Mouse (Mus musculus): ENCODE measurements at regions not wholly inside any gene's neighbourhood (a gene's known extent, or its start where the extent isn't known, plus 50 kb on each side); places are given as distances from the start of the nearest gene placed in this dataset.

DNA sequence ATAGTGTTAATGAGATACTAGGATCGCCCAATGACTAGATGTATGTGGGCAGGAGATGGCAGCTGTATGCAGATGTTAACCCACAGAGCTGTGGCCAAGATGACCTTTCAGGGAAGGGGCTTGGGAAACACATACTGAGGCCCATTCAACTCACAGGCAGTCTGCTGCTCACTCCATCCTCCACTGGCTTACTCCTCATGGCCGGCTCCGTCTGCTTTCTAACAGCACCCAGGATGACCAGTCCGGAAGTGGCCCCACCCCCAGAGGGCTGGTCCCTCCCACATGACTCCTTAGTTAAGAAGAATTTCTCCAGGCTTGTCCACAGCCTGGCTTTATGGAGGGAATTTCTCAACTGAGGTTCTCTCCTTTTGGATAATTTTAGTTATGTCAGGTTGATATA is 161.8 kb upstream of the Fbxl17 start:
- H3K27ac ChIP-seq (ENCODE audit: low read depth, low read length) = no peak overlapping the region
- H3K4me1 ChIP-seq (replicated peaks; ENCODE audit: control insufficient read depth, insufficient read depth, low read length) = no peaks in the 10 kb centered on the region
- no peaks in the 10 kb centered on the region for H3K36me3 ChIP-seq (ENCODE audit: control insufficient read depth, insufficient read depth, low read length)
- DNase-seq (ENCODE audit: low spot score) (no peak), ATAC-seq (replicated peaks; ENCODE audit: low FRiP score) (no peak)
- H3K4me3 ChIP-seq (ENCODE audit: low read depth, low read length) = no peak overlapping the region
- H3K9me3 ChIP-seq (ENCODE audit: control insufficient read depth, low read length) = no peaks in the 10 kb centered on the region
- H3K9ac ChIP-seq (ENCODE audit: low read depth, low read length) = no peak overlapping the region
- no peak overlapping the region for H3K4me2 ChIP-seq
- 85% methylated on average over 4 of the region's 4 CpGs for WGBS
- H3K27me3 ChIP-seq (replicated peaks; ENCODE audit: control insufficient read depth, insufficient read depth, low read length) = no peaks in the 10 kb centered on the region

DNA sequence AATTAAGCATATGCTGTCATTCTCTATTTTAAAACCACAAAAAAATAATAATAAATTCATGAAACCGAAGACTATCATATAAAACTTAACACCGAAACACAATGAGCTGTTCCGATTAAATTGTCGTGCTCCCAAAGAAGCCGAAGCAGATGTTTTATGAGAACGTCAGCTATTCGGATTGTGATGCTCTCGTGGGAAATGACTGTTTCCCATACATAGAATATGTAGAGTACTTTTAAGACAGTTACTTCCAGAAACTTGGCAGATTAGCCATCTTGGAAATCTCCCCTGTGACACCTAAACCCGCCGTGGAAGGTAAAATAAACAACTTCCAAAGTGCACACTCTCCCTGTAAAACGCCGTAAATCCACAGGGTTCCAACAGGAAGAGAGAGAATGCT is 162.4 kb upstream of the Fbxl17 start:
- no peak overlapping the region for H3K27ac ChIP-seq (ENCODE audit: low read depth, low read length)
- ATAC-seq (replicated peaks; ENCODE audit: low FRiP score) = no peak
- no peak for DNase-seq (ENCODE audit: low spot score)

DNA sequence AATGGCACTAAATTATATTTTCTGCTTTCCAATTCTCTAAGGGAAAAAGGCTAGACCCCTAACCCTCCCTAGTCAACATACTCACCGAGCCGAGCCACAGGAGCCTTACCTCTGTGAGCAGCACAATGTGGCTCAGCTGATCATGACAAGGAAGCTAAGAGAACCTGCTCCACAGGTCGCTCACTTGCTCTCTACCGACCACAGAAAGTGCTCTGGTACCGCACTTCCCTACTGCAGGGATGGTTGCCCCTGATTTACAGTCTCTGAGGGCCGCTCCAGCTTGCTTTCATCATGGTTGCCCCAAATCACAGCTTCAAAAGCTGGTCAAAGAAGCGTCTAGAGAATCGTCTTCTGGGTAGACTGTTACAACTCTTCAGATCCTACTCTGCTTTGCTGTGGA is 177.0 kb upstream of the Fbxl17 start:
- no peak for ATAC-seq (replicated peaks; ENCODE audit: low FRiP score)
- 77% methylated on average over 8 of the region's 8 CpGs for WGBS

More for the DNA sequence above, 162.4 kb upstream of the Fbxl17 start:
- WGBS = 76% methylated on average over 12 of the region's 12 CpGs
- Histone ChIP-seq H3K9ac (ENCODE audit: low read depth, low read length) (no peak overlapping the region), H3K36me3 (ENCODE audit: control insufficient read depth, insufficient read depth, low read length) (no peaks in the 10 kb centered on the region), H3K9me3 (ENCODE audit: control insufficient read depth, low read length) (no peaks in the 10 kb centered on the region), H3K4me2 (no peak overlapping the region), H3K4me3 (ENCODE audit: low read depth, low read length) (no peak overlapping the region), H3K27me3 (replicated peaks; ENCODE audit: control insufficient read depth, insufficient read depth, low read length) (no peaks in the 10 kb centered on the region), H3K4me1 (replicated peaks; ENCODE audit: control insufficient read depth, insufficient read depth, low read length) (no peaks in the 10 kb centered on the region)

DNA sequence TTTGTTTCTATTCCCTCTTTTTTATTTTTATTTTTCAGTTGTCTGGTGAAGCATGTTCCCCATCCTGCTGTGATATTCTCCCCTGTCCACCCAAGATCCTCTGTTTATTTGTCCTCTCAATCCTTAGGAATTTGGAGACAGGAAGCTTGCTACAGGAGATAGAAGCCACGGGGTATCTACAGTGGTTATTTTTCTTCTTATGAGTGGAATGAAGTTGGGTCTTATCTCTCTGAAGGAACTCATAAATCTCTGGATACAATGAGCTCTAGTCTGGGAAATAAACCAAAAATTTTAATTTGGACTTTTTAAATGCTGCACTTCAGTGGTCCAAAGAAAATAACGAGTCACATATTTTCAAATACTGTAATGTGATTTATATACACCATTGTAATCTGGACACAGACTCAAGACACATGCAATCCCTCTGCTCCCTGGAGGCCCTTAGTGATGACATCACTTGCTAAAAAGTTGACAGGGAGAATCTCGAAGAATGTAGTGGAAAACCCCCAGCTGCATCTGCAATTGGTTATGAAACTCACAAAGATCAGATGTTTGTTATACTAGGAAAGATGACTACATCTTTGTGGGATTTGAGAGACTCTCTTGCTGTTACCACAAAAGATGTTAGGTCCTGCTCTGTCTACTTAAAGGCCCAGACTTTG is 178.3 kb upstream of the Fbxl17 start:
- DNase-seq (ENCODE audit: low spot score) (no peak), ATAC-seq (replicated peaks; ENCODE audit: low FRiP score) (no peak)
- H3K4me3 ChIP-seq (ENCODE audit: low read depth, low read length) = no peak overlapping the region
- H3K4me2 ChIP-seq = no peak overlapping the region
- H3K9ac ChIP-seq (ENCODE audit: low read depth, low read length) = no peak overlapping the region
- no peaks in the 10 kb centered on the region for H3K36me3 ChIP-seq (ENCODE audit: control insufficient read depth, insufficient read depth, low read length)
- 45% methylated on average over 3 of the region's 3 CpGs for WGBS
- H3K27me3 ChIP-seq (replicated peaks; ENCODE audit: control insufficient read depth, insufficient read depth, low read length) = no peaks in the 10 kb centered on the region
- H3K27ac ChIP-seq (ENCODE audit: low read depth, low read length) = no peak overlapping the region
- no peaks in the 10 kb centered on the region for H3K4me1 ChIP-seq (replicated peaks; ENCODE audit: control insufficient read depth, insufficient read depth, low read length)
- no peaks in the 10 kb centered on the region for H3K9me3 ChIP-seq (ENCODE audit: control insufficient read depth, low read length)

More for the DNA sequence above, 177.0 kb upstream of the Fbxl17 start:
- Histone ChIP-seq H3K9me3 (ENCODE audit: control insufficient read depth, low read length) (no peaks in the 10 kb centered on the region), H3K4me1 (replicated peaks; ENCODE audit: control insufficient read depth, insufficient read depth, low read length) (no peaks in the 10 kb centered on the region), H3K27me3 (replicated peaks; ENCODE audit: control insufficient read depth, insufficient read depth, low read length) (no peaks in the 10 kb centered on the region), H3K4me2 (no peak overlapping the region), H3K9ac (ENCODE audit: low read depth, low read length) (no peak overlapping the region), H3K36me3 (ENCODE audit: control insufficient read depth, insufficient read depth, low read length) (no peaks in the 10 kb centered on the region), H3K27ac (ENCODE audit: low read depth, low read length) (no peak overlapping the region), H3K4me3 (ENCODE audit: low read depth, low read length) (no peak overlapping the region)
- no peak for DNase-seq (ENCODE audit: low spot score)

DNA sequence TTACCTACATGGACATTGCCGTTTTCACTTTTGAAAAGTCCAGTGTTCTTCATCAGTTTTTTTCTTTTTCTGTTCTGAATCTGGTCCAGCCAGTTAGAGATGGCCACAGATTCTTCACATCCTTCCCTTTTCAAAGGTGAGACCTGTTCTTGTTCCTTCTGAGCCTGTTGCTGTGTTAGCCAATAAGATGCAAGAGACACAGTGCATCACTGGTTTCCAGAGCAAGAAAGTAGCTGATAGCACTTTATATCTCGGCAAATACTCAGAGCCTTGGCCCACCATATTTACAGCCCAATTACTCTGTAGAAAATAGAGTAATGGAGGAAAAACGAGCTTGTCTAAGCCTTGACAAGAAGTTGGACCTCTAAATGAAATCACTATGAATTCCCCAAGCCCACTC is 180.7 kb upstream of the Fbxl17 start:
- ATAC-seq (replicated peaks; ENCODE audit: low FRiP score) (no peak), DNase-seq (ENCODE audit: low spot score) (no peak)
- 71% methylated on average over 3 of the region's 3 CpGs for WGBS
- H3K36me3 ChIP-seq (ENCODE audit: control insufficient read depth, insufficient read depth, low read length) = no peaks in the 10 kb centered on the region
- no peak overlapping the region for H3K4me3 ChIP-seq (ENCODE audit: low read depth, low read length)
- H3K9me3 ChIP-seq (ENCODE audit: control insufficient read depth, low read length) = no peaks in the 10 kb centered on the region
- H3K27ac ChIP-seq (ENCODE audit: low read depth, low read length) = no peak overlapping the region
- no peak overlapping the region for H3K9ac ChIP-seq (ENCODE audit: low read depth, low read length)
- H3K4me2 ChIP-seq = no peak overlapping the region
- H3K4me1 ChIP-seq (replicated peaks; ENCODE audit: control insufficient read depth, insufficient read depth, low read length) = 0 out of 2 replicates have a peak, but pooled peaks cover 2% of the 10 kb centered on the region
- no peaks in the 10 kb centered on the region for H3K27me3 ChIP-seq (replicated peaks; ENCODE audit: control insufficient read depth, insufficient read depth, low read length)

DNA sequence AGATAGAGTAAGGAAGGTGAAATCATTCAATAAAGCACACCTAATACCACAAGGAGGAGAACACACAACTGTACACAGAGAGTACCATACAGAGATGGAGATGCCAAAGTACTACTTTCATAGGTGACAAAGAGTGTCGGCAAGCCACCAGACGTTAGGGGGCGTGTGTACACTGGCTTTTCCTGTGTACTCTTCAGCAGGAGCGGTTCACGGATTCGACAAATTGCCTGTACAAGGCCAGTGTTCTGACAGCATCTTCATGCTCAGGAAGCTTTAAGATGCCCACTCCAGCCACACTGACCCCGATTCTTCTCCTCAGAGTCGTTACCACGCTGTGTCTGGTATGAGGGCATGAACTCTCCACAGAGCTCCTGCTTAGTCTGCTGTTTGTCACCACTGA is 179.5 kb upstream of the Fer start:
- 72% methylated on average over 9 of the region's 9 CpGs for WGBS

DNA sequence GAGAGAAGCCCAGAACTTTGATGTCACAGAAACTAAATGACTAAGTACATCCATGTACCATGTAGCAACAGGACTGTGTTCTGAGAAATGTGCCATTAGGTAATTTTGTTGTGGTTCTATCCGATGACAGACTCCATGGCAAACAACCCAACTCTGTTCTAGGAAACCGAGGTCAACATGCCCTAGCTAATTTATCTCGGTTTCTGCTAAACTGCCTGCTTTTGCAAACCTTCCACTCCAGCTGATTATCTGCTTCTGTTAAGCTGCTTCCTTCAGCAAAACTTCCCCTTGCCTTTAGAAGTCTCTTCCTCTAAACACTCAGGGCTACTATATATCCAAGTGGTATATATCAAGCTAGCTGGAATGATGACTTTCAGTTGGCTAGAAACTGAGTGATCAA is 178.8 kb upstream of the Fer start:
- Histone ChIP-seq H3K4me1 (replicated peaks; ENCODE audit: control insufficient read depth, insufficient read depth, low read length) (0 out of 2 replicates have a peak, but pooled peaks cover 2% of the 10 kb centered on the region), H3K4me3 (ENCODE audit: low read depth, low read length) (no peak overlapping the region), H3K9ac (ENCODE audit: low read depth, low read length) (no peak overlapping the region), H3K27ac (ENCODE audit: low read depth, low read length) (no peak overlapping the region), H3K9me3 (ENCODE audit: control insufficient read depth, low read length) (no peaks in the 10 kb centered on the region), H3K36me3 (ENCODE audit: control insufficient read depth, insufficient read depth, low read length) (no peaks in the 10 kb centered on the region), H3K27me3 (replicated peaks; ENCODE audit: control insufficient read depth, insufficient read depth, low read length) (no peaks in the 10 kb centered on the region), H3K4me2 (no peak overlapping the region)
- DNase-seq (ENCODE audit: low spot score) (no peak), ATAC-seq (replicated peaks; ENCODE audit: low FRiP score) (no peak)
- WGBS = 32% methylated on average over 3 of the region's 3 CpGs

More for the DNA sequence above, 179.5 kb upstream of the Fer start:
- H3K4me1 ChIP-seq (replicated peaks; ENCODE audit: control insufficient read depth, insufficient read depth, low read length) = 0 out of 2 replicates have a peak, but pooled peaks cover 2% of the 10 kb centered on the region
- ATAC-seq (replicated peaks; ENCODE audit: low FRiP score) (no peak), DNase-seq (ENCODE audit: low spot score) (no peak)
- no peak overlapping the region for H3K4me2 ChIP-seq
- no peak overlapping the region for H3K27ac ChIP-seq (ENCODE audit: low read depth, low read length)
- H3K36me3 ChIP-seq (ENCODE audit: control insufficient read depth, insufficient read depth, low read length) = no peaks in the 10 kb centered on the region
- no peaks in the 10 kb centered on the region for H3K27me3 ChIP-seq (replicated peaks; ENCODE audit: control insufficient read depth, insufficient read depth, low read length)
- H3K9me3 ChIP-seq (ENCODE audit: control insufficient read depth, low read length) = no peaks in the 10 kb centered on the region
- no peak overlapping the region for H3K4me3 ChIP-seq (ENCODE audit: low read depth, low read length)
- H3K9ac ChIP-seq (ENCODE audit: low read depth, low read length) = no peak overlapping the region

DNA sequence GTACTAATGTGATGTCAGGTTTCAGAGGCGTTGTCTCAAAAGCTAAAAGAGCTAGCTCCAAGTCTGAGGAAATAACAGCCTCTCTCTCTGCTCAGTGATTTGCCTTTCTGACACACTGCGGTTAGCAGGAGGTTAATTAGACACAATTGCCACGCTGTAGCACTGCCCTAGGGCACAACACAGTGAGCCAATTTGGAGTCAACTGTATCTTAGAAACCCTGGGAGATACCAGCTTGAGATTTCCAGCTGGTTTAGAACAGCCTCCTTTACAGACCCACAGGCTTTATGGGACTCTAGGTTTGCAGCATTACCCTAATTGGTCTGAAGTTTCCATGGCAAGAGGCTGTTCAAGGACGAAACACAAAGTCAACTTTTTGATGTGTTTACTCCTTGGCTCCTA is 176.9 kb upstream of the Fer start:
- WGBS = 54% methylated on average over 4 of the region's 4 CpGs
- no peak for DNase-seq (ENCODE audit: low spot score)
- H3K4me2 ChIP-seq = no peak overlapping the region
- H3K27me3 ChIP-seq (replicated peaks; ENCODE audit: control insufficient read depth, insufficient read depth, low read length) = no peaks in the 10 kb centered on the region
- no peak for ATAC-seq (replicated peaks; ENCODE audit: low FRiP score)
- 0 out of 2 replicates have a peak, but pooled peaks cover 2% of the 10 kb centered on the region for H3K4me1 ChIP-seq (replicated peaks; ENCODE audit: control insufficient read depth, insufficient read depth, low read length)
- H3K9ac ChIP-seq (ENCODE audit: low read depth, low read length) = no peak overlapping the region
- no peaks in the 10 kb centered on the region for H3K36me3 ChIP-seq (ENCODE audit: control insufficient read depth, insufficient read depth, low read length)
- no peak overlapping the region for H3K27ac ChIP-seq (ENCODE audit: low read depth, low read length)
- no peaks in the 10 kb centered on the region for H3K9me3 ChIP-seq (ENCODE audit: control insufficient read depth, low read length)
- no peak overlapping the region for H3K4me3 ChIP-seq (ENCODE audit: low read depth, low read length)

DNA sequence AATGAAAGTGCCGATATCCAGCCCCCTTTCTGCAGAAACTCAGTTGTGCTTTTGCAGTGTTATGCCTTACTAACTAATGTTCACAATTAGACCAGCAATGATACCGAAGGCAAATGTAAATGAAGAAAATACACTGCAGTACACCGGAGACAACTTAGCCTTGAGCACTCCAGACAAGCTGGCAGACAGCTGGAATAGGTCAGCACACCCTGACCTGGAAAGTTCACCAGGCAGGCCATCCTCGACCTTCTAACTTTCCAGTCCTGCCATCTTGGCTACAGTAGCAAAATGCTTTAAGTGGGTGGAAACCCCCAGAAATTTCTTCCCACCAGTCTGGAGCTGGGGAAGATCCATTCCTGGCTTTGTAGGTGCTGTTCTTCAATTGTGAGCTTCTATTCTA is 176.5 kb upstream of the Fer start:
- no peak overlapping the region for H3K27ac ChIP-seq (ENCODE audit: low read depth, low read length)
- H3K9me3 ChIP-seq (ENCODE audit: control insufficient read depth, low read length) = no peaks in the 10 kb centered on the region

More for the DNA sequence above, 176.5 kb upstream of the Fer start:
- DNase-seq (ENCODE audit: low spot score) (no peak), ATAC-seq (replicated peaks; ENCODE audit: low FRiP score) (no peak)
- H3K9ac ChIP-seq (ENCODE audit: low read depth, low read length) = no peak overlapping the region
- H3K4me2 ChIP-seq = no peak overlapping the region
- H3K4me1 ChIP-seq (replicated peaks; ENCODE audit: control insufficient read depth, insufficient read depth, low read length) = 0 out of 2 replicates have a peak, but pooled peaks cover 2% of the 10 kb centered on the region
- 77% methylated on average over 4 of the region's 4 CpGs for WGBS
- H3K27me3 ChIP-seq (replicated peaks; ENCODE audit: control insufficient read depth, insufficient read depth, low read length) = no peaks in the 10 kb centered on the region
- H3K36me3 ChIP-seq (ENCODE audit: control insufficient read depth, insufficient read depth, low read length) = no peaks in the 10 kb centered on the region
- no peak overlapping the region for H3K4me3 ChIP-seq (ENCODE audit: low read depth, low read length)
